Mouse (Mus musculus) retina, adult 2 months (tissue): ENCODE data around the gene Pin1.

Source experiments
- DNase-seq: peaks from one replicate; pipeline ENCODE4 v3.0.0-alpha.2; 2012; ENCODE audit warnings: low read depth, low spot score

Pin1 gene

DNA sequence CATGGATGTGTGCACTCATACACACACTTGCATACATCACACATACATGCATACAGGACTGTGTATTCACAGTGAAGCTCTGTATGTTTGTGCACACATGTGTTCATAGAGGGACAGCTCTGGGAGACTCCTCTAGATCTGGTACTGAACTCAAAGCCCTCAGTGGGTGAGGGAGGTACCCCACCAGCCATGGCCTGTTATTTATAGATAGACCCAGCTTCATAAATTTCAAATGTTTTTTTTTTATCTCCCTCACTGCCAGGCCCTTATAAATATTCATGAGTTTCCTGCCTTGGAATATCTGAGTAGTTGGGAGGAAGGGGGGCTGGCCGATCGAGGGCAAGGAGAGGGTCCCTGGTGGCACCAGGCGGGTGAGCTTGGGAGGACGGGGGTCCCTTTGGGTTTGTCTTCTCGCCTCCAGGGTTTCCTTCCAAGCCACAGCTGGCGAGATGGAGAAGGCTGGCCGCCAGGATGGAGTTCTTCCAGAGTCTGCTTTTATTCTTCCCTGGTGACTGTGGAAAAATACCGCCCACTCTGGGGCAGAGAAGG is 52.0 kb downstream of the Pin1 start:
- DNase-seq = no peak

DNA sequence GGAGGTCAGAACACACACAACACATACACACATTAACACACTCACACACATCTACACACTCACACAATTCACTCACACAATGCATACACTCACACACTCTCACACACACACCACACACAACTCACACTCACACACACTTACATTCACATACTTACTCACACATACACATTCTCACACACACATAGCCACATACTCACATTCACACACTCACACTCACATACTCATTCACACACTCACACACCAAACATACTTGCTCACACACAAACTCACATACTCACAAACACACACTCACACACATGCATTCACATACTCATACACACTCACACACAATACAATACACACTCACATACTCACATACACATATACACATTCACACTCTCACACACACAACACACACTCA is 53.5 kb downstream of the Pin1 start:
- DNase-seq = no peak

- DNase-seq = no peak
These were observed 54.1 kb downstream of the Pin1 start for GRCm38 (mm10) chr9:20705981-20706380.

- DNase-seq = no peak
These were observed 58.6 kb downstream of the Pin1 start for GRCm38 (mm10) chr9:20710471-20710870.

DNA sequence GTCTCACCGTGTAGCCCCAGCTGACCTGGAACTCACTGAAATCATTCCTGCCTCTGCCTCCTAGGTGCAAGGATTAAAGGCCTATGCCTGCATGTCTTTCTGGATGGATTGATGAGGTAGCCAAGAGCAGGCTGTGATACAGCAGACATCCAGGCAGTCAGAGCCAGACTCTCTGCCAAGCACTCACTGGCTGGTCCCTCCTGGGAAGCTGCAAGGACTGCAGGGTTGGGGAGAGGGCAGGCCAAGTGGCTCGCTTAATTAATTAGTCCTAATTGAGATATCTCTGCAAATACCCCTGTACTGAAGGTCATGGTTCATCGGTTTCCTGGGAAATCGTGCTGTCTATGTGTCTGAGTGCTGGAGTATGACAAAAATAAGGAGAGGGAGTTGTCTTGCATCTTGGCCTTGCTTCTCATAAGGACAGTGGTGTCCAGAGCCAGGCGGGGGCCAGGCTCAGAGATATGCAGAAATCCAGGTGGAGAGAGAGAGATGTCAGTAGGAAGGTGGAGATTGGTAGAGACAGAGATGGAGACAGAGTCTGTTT is 61.1 kb downstream of the Pin1 start:
- DNase-seq = no peak

- no peak for DNase-seq
These were observed 61.6 kb downstream of the Pin1 start for GRCm38 (mm10) chr9:20713478-20713987.

GRCm38 (mm10) chr9:20715332-20715731 is 63.4 kb downstream of the Pin1 start:
- DNase-seq = no peak
